Mouse (Mus musculus) retina, postnatal 7 days (tissue): ENCODE data around the gene Gm3854.
A peak's percentile ranks its signal among the peaks of the same experiment; 100 is the strongest.
"Not testable (repeated sequence)": the region's sequence is repeated elsewhere in the genome, so short reads cannot be mapped to it uniquely, and the experiment has no call there.

Experiments used
- DNase-seq: peaks from one replicate; pipeline ENCODE4 v3.0.0-alpha.2; 2012; ENCODE audit warnings: low read depth, low spot score

Gm3854 gene

DNA sequence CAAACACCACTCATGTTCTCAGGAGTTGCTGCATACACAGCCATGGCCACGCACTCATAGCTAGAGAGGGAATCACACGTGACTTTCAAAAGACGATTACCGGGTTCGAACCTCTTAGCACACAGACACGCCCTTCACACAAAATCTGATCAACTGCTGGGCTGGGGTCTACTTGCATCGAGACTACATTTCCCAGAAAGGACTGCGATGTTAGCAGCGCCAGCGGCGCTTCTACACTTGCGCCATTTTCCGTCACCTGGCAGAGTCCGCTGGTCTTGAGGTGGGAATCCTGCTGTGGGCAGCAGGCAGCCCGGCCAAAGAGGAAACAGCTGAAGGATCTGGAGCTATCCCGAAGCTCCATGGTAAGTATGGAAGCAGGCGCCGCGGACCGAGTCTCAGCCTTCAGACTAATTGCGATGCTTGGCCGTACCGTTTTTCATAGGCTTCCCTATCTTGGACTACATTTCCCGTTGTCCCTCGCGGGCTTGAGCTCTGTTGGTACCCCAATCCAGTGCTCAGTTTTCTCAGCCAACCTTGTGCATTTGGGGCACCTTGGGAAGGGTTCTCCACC is at the start of gene Gm3854:
Gene Gm3854, plus strand, starts transcription at position 259 of the 571 bp plus-strand sequence.
- DNase-seq, result peak; percentile 52

DNA sequence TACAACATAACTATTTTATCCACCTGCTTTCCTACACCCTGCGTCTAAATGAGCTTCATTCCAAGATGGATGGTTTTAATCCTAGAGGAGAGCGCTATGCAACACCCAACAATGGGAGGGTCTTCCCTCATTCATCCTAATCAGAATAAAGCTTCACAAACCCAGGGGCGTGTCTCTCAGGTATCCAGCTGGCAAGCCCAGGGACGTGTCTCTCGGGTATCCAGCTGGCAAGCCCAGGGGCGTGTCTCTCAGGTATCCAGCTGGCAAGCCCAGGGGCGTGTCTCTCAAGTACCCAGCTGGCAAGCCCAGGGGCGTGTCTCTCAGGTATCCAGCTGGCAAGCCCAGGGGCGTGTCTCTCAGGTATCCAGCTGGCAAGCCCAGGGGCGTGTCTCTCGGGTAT is 42.8 kb upstream of the Gm3854 start:
- DNase-seq, result not testable (repeated sequence)

DNA sequence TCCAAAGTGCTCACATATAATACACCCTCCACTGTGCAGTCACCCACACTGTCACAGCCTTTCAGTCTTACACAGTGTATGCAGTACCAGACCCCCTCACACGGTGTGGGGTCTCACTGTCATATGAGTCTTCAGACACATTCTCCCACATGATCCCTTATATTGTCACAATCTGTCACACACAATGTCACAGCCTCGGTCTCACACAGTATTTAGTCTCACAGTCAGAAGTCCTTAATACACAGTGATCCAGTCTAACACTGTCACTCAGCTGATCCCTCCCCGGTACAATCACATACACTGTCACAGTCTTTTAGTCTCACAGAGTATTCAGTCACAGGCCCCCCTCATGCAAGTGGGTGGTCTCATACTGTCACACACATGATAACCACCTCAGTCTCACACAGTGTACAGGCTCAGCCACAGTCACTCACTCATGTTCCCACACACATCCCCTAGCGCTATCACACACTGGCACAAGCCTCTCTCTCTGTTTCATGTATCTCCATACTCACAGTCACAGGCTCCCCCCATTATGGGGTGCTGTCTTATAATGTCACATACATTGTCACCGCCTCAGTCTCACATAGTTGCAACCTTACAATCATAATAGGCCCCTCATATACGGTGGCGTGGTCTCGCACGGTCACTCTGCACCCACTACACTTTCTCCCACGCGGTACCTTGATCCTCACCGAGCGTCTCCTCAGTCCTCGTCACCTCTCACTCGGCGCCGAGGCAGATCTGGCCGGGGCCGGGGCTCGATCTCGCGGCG is 12.9 kb upstream of the Gm3854 start:
- peak; percentile 13 for DNase-seq

DNA sequence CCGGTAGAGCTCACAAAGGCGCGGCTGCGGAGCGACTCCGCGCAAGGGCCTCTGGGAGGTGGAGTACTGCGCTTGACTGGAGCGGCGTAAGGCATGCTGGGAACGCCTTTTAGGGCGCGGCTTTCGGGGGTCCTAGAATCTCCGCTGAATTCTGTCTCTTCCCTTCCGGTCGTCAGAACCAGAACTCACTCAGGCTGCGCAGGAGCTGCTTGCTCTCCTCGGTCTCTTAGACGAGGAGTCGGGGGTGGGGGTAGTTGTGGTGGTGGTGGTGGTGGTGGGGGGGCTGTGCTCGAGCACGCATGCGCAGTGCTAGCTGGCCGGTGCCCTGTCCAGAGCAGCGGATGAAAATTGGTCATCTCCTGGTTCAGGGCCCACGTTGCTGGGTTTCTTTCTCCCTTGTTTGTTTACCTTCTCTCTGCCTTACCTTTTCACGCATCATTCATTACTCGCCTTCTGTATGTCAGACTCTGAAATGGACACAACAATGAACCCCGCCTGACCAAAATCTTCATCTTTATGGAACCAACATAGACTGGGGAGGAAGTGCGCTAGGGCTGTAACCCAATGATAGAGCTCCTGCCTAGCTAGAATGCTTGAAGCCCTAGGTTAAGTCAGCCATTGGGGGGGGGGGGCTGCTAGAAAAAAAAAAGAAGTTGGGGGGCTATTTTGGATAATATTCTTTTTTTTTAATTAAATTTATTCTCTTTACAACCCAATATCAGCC is 12.2 kb upstream of the Gm3854 start, which contains the start of gene Zfp583:
Gene Zfp583, minus strand, starts transcription at position 53 of the 724 bp plus-strand sequence.
- peak; percentile 77 for DNase-seq

DNA sequence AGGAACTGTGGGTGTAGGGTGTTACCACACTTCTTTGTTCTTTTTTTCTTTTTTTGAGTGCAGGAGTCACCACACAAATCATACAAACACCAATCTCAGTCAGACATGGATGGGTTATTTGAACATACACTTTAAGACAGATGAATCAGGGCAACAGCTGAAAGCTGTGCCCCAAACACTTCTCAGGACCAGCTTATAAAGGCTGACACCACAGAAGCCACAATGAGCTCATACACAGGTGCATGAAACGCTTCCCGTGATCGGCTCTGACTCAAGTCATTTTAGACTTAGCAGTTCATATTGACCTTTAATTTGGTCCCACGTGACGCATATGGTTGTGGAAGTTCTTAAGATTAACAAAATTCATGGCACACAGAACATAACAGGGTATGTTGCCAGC is 3.7 kb upstream of the Gm3854 start:
- no peak for DNase-seq

DNA sequence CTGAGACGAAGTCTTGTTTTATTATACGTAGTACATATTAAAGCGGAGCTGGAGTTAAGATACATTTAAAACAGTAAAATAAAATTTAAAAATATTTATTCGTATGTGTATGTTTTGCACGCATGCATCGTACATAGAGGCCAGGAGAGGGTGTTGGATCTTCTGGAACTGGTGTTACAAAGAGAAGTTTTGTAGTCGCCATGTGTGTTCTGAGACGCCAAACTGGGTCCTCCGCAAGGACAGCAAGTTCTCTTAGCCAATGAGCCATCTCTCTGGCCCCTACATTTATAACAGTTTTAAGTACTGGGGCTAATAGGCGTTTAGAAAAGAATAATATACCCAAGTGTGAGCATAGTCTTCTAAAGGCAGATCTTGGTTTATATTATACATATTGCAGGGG is 565 bp downstream of the Gm3854 start:
- DNase-seq, result no peak

DNA sequence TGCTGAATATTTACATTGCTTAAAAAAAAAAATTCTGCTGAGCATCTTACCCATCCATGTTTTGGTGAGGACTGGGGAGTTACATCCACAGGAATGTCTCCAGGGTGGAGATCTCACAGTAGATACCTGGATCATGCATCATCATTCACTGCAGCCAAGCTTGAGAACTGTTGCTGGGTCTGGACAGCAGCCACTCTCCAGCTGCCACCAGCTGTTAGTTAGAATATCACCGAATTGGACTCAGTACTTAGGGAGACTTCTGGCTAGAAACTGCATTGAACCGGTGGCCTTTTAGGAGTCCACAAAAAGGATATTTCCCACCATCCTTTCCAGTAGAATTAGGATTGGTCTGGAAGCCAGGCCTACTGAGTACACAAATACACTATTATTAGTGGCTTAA is 14.6 kb downstream of the Gm3854 start:
- DNase-seq, result no peak

DNA sequence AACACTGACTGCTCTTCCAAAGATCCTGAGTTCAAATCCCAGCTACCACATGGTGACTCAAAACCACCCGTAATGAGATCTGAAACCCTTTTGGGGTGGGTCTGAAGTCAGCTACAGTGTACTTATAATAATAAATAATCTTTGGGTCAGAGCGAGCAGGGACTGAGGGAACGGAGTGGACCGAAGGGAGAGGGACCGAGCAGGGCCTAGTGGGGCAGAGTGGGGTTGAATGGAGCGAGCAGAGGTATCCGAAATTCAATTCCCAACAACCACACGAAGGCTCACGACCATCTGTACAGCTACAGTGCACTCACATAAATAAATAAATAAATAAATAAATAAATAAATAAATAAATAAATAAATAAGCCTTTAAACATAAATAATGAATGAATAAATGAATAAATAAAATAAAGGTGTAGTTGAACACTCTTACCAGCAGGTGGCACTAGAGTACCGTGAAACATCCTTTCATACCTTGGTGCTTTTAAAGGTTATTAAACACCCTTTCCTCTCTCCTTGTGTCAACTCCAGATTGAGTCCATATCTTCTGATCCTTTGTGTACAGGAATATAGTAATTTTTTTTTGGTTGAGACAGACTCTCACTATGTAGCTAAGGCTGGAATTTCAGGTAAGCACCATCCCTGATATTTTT is 15.5 kb downstream of the Gm3854 start:
- peak; percentile 68 for DNase-seq

DNA sequence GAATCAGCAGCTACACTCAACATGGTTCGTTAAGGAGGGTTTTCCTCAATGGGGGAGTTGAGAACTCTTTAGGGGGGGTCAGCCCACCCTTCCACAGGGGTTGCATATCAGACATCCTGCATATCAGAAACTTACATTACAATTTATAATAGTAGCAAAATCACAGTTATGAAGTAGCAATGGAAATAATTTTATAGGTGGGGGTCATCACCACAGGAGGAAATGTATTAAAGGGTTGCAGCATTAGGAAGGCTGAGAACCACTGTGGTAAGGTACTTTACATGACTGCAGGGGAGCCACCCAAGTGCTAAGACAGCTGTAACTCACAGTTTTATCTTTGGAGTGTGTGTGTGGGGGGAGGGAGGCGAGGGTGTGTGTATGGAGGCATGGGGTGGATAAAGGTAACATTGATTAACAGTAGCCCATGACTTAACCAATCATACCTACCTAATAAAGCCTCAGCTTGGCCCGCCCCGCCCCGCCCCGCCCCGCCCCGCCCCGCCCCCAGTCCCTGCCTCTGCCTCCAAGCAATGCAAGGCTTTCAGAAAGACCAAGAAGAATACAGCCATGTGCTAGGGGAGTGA is 17.0 kb downstream of the Gm3854 start:
- DNase-seq, result no peak

DNA sequence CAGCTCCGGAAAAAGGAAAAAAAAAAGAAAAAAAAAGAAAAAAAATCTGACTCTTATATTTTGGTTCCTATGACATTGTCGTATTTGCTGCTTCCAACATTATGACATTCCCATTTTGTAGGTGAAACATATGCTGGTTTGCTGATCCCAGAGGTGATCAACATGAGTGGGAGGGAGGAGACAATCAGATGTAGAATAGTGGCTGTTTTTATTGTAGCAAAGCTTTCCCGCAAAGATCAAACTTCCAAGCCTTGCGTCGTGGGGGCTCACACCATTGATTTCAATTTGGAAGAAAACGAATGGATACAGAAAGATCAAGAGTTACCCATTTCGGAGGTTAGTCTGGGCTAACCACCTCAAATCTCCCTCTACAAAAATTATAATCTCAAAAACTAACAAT is 18.2 kb downstream of the Gm3854 start:
- no peak for DNase-seq

DNA sequence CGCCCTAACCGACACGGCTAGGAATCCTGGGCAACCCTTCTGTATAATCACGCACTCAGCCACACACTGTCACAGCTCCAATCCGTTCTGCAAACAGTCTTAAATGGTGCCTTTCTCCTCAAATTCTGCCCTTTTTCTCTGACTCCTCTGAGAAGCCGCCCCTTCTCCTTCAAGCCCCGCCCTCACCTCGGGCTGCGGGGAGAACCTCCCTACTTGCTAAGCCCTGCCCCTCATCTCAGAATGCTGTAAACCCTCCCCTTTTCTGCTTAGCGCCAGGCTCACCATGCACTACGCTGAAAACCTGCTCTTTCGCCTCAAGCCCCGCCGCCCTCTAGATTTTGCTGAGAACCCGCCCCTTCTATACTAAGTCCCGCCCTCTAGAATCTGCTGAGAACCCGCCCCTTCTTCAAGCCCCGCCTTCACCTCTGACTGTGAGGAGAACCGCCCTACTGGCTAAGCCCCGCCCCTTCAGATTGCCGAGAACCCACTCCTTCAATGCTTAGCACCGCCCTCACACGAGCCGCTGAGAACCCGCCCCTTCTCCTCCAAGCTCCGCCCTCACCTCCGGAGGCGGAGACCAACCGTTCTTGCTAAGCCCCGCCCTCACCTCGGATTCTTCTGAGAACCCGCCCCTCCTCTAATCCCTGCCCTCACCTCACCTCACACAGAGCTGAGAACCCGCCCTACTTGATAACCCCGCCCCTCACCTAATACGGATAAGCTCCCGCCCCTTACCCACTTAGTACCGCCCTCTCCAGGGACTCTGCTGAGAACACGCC is 18.9 kb downstream of the Gm3854 start:
- peak; percentile 99 for DNase-seq

DNA sequence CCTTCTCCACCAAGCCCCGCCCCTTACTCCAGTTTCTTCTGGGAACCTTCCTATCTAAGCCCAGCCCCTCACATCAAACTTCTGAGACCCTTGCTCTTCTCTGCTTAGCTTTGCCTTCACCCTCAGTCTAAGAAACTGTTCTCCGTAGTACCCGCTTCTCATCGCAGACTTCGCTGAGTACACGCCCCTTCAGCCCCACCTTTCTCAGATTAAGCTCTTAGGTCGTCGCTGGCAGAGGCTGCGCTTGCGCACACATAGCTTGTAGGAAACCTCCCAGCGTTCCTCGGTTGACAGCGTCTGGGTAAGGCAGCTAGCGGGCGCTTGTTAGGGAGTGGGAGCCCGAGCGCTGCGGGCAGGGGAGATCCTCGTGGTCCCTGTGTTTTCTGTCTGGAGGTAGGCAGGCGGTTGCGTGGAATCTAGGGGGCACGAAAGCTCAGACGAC is 19.5 kb downstream of the Gm3854 start, which contains the start of gene Zfp78:
Gene Zfp78, plus strand, starts transcription at position 234 of the 442 bp plus-strand sequence.
- peak; percentile 93 for DNase-seq

DNA sequence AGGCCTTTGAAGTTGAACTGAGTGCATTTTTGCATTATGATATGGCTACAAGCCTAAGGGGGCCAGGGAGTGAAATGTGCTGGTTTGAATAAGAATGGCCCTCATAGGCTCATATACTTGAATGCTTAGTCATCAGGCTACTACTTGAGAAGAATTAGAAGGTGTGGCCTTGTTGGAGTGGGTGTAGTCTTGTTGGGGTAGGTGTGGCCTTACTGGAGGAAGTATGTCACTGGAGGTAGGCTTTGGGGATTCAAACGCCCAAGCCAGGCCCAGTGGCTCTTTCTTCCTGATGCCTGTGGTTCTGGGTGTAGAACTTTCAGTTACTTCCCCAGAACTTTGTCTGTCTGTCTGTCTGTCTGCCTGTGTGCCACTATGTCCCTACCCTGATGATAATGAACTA is 21.2 kb downstream of the Gm3854 start:
- DNase-seq, result no peak

DNA sequence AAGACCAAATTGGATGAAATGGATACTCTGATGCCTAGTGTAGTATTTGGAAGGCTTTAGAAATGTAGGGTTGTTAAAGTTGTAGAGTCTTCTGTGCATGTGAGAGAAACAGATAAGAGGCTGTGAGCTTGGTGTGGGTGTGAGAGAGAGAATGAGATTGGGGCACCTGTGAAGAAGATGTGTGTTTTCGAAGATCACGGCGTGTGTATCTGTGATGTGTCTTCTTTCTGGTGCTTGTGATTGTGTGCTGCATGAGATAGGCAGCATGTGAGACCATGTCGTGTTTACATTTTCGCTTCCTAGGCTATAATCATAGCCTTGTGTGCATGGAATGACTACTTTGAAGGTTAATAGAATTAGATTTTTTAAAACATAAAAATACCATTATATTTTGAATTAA is 23.6 kb downstream of the Gm3854 start:
- no peak for DNase-seq

DNA sequence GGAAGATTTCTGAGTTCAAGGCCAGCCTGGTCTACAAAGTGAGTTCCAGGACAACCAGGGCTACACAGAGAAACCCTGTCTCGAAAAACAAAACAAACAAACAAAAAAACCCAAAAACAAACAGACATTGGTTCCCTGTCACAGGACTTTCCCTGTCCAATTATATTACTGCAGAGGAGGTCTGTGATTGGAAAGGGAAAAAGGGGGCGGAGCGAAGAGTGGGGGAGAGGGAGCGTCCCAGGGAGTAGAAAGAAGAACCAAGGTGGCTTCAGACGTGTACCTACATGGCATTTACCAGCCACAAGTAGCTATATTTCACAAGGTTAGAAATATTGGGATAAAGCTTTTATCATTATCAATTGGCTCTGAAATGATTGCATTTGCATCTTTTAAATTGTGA is 24.6 kb downstream of the Gm3854 start:
- not testable (repeated sequence) for DNase-seq

DNA sequence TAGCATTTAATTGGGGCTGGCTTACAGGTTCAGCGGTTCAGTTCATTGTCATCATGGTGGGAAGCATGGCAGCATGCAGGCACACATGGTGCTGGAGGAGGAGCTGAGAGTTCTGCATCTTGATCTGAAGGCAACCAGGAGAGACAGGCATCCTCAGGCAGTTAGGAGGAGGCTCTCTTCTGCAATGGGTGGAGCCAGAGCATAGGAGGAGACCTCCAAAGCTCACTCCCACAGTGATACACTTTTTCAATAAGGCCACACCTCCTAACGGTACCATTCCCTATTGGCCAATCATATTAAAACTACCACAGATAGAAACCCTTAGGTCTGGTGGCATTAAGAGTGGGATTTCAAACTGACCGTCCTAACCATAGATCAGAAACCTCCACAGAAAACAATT is 25.9 kb downstream of the Gm3854 start:
- no peak for DNase-seq

DNA sequence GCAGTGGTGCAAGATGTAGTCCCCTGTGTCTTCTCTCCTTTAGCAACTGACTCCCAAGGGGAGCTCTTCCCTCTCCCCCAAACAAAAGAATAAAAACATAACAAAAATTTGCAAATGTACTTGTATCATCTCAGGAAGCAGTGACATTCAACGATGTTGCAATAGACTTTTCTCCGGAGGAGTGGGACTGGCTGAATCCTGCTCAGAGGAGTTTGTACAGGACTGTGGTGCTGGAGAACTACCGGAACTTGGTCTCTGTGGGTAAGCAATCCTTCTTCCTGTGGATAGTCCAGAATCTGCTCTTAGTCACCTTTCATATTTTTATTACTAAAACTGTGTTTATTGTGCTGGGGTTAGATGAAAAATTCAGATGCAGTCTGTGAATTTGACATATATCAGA is 29.4 kb downstream of the Gm3854 start:
- no peak for DNase-seq

DNA sequence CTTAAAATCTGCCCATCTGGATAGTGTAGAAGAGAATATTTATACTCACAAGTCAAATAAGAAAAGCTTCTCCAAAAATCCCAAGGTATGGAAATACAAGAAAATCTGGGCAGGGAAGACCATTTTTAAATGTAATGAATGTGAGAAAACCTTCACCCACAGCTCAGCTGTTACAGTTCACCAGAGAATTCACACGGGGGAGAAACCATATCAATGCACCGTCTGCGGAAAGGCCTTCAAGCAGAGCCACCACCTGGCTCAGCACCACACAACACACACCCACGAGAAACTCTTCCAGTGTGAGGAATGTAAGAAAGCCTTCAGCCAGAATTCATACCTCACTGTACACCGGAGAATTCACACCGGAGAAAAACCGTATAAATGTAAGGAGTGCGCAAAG is 34.9 kb downstream of the Gm3854 start:
- no peak for DNase-seq

DNA sequence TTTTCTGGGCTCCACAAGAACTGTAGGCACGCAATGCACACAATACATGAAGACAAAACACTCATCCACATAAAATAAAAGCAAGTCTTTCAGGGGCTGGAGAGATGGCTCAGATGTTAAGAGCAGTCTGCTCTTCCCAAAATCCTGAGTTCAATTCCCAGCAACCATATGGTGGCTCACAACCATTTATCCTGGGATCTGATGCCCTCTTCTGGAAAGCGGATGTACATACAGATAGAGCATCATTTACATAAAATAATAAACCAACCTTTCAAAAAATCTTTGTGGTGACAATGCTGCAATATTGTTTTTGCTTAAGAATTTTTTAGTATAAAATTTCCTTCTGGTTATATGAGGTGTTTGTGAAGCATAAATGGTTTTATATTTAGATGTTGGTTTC is 37.9 kb downstream of the Gm3854 start:
- no peak for DNase-seq

DNA sequence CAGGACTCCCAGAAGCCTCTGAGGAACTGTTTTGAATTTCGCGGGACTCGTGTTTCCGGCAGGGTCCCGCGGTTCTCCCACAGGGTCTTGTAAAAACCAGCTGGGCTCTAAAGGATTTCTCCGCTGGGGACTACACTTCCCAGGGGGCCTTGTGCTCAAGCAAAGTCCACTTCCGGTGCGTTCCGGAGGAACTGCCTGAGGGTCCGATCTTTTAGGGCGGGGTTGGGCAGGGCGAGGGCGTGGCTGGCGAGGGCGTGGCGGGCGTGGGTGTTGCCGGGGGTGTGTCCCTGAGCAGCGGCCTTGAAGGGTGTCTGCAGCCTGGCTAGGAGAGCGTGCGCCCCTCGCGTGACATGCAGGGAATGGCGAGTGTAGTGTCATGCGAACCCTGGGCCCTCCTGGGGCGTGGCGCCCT is 39.5 kb downstream of the Gm3854 start, which contains the start of gene Zfp28:
Gene Zfp28, plus strand, starts transcription at position 252 of the 412 bp plus-strand sequence.
- peak; percentile 90 for DNase-seq

DNA sequence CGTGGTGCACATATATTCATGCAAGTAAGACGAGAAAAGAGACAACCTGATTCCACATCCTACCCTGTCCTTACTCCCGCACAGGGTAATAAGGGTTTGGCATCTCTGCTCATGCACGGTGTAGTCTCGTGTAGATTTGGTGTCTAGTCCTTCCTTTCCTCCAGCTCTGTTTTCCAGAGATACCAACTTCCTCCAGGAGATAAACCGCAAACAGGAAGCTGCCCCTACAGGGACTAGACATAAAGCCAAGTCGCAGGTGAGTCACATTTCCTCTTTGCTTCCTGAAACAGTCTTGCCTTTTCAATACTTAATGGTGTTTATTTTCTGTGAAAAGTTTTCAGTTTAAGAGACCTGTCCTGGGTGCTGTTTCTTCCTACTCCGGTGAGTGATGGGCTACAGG is 40.5 kb downstream of the Gm3854 start:
- DNase-seq, result no peak
